Mouse (Mus musculus) kidney, adult 18-20 months (tissue): ENCODE measurements around the gene Dzip1l.
"Not testable (repeated sequence)": the region's sequence is repeated elsewhere in the genome, so short reads cannot be mapped to it uniquely, and the experiment has no call there.

Source experiments
- DNase-seq: peaks from one replicate; pipeline ENCODE4 v3.0.0; 2021

Gene Dzip1l

GRCm38 (mm10) chr9:99629281-99630011 lies at the start of gene Dzip1l:
TSS of gene Dzip1l (plus strand) at chr9:99629496.
- peak; percentile 90 for DNase-seq

GRCm38 (mm10) chr9:99580655-99581054 lies 48.6 kb upstream of the Dzip1l start:
- peak; percentile 22 for DNase-seq

- DNase-seq, result peak; percentile 61
These were observed 41.6 kb upstream of the Dzip1l start for GRCm38 (mm10) chr9:99587505-99588202.

- no peak for DNase-seq
These were observed 38.2 kb upstream of the Dzip1l start for GRCm38 (mm10) chr9:99591144-99591543.

GRCm38 (mm10) chr9:99599127-99599526 lies 30.2 kb upstream of the Dzip1l start:
- DNase-seq, result not testable (repeated sequence)

- no peak for DNase-seq
These were observed 25.7 kb upstream of the Dzip1l start for GRCm38 (mm10) chr9:99603566-99603965.

GRCm38 (mm10) chr9:99612202-99612601 lies 17.1 kb upstream of the Dzip1l start, which contains the start of gene A4gnt:
TSS of gene A4gnt (plus strand) at chr9:99612502.
- no peak for DNase-seq

- no peak for DNase-seq
These were observed 9.6 kb upstream of the Dzip1l start for GRCm38 (mm10) chr9:99619688-99620087.

GRCm38 (mm10) chr9:99620196-99620595 lies 9.1 kb upstream of the Dzip1l start:
- DNase-seq, result no peak

- no peak for DNase-seq
These were observed 7.3 kb upstream of the Dzip1l start for GRCm38 (mm10) chr9:99622034-99622433.

- no peak for DNase-seq
These were observed 6.3 kb upstream of the Dzip1l start for GRCm38 (mm10) chr9:99622966-99623365.

GRCm38 (mm10) chr9:99624117-99624516 lies 5.2 kb upstream of the Dzip1l start:
- no peak for DNase-seq

- no peak for DNase-seq
These were observed 715 bp upstream of the Dzip1l start for GRCm38 (mm10) chr9:99628581-99628980.

- peak; percentile 69 for DNase-seq
These were observed 775 bp downstream of the Dzip1l start for GRCm38 (mm10) chr9:99630071-99630470.

GRCm38 (mm10) chr9:99630528-99631125 lies 1.3 kb downstream of the Dzip1l start:
- DNase-seq, result peak; percentile 21

- peak; percentile 66 for DNase-seq
These were observed 2.5 kb downstream of the Dzip1l start for GRCm38 (mm10) chr9:99631781-99632180.

- peak; percentile 61 for DNase-seq
These were observed 3.0 kb downstream of the Dzip1l start for GRCm38 (mm10) chr9:99632264-99632663.

- DNase-seq, result no peak
These were observed 7.5 kb downstream of the Dzip1l start for GRCm38 (mm10) chr9:99636776-99637175.

GRCm38 (mm10) chr9:99637227-99637626 lies 7.9 kb downstream of the Dzip1l start:
- DNase-seq, result no peak

GRCm38 (mm10) chr9:99637736-99638135 lies 8.4 kb downstream of the Dzip1l start:
- no peak for DNase-seq

GRCm38 (mm10) chr9:99639957-99640356 lies 10.7 kb downstream of the Dzip1l start:
- DNase-seq, result no peak

GRCm38 (mm10) chr9:99645416-99645815 lies 16.1 kb downstream of the Dzip1l start:
- DNase-seq, result no peak

GRCm38 (mm10) chr9:99646102-99646501 lies 16.8 kb downstream of the Dzip1l start:
- no peak for DNase-seq

GRCm38 (mm10) chr9:99660756-99661155 lies 31.5 kb downstream of the Dzip1l start:
- no peak for DNase-seq
